Mouse (Mus musculus) CH12.LX (cell line): ENCODE results near the gene Lrrc55. TPM values are rescaled to one million over a fixed set of nuclear protein-coding genes. Genes with fewer than 3 reads are reported as not detected.

Experiments
- DNase-seq: peaks from one replicate; pipeline ENCODE4 v3.0.0-alpha.2; 2013; ENCODE audit errors: extremely low read depth
- H3K27ac ChIP-seq: 2 replicates; pipeline ENCODE4 v1.5.1; 2012; ENCODE audit warnings: low read depth, mild to moderate bottlenecking, control low read depth, moderate library complexity; ENCODE audit not compliant: insufficient read depth
- H3K27me3 ChIP-seq: replicated peaks from 2 replicates; pipeline ENCODE3; 2012; ENCODE audit warnings: inconsistent platforms
- H3K36me3 ChIP-seq, 2 experiments: replicated peaks in 1 of 2; 2 replicates each; pipeline versions ENCODE3 to v1.6.1; 2012; ENCODE audit warnings: inconsistent platforms in 1 of 2, low read length in 1 of 2, mild to moderate bottlenecking in 1 of 2, mixed read lengths in 1 of 2, moderate library complexity in 1 of 2; ENCODE audit not compliant: control insufficient read depth in 1 of 2, insufficient read depth in 1 of 2
- H3K4me1 ChIP-seq, 2 experiments: 2 replicates each; pipeline ENCODE4 v1.6.1; 2012; ENCODE audit warnings: inconsistent platforms in 1 of 2, moderate library complexity in 1 of 2; ENCODE audit not compliant: insufficient read depth in 2 of 2, control insufficient read depth in 1 of 2
- H3K4me2 ChIP-seq: 2 replicates; pipeline ENCODE4 v1.6.1; 2012; ENCODE audit warnings: low read depth, mild to moderate bottlenecking, control low read depth; ENCODE audit not compliant: poor library complexity, insufficient read depth, severe bottlenecking
- H3K4me3 ChIP-seq, 3 experiments: fragments of 150-350 bp in 1 of 3; sonication (generic) in 1 of 3; replicated peaks in 1 of 3; 2 replicates each; pipeline versions ENCODE3 to v1.5.1; 2011 to 2012; ENCODE audit warnings: low read depth in 2 of 3, low read length in 2 of 3, mild to moderate bottlenecking in 2 of 3, moderate library complexity in 2 of 3, control low read depth in 1 of 3, improper control_type of control experiment in 1 of 3, inconsistent platforms in 1 of 3, mixed read lengths in 1 of 3; ENCODE audit not compliant: poor library complexity in 1 of 3
- H3K79me2 ChIP-seq: replicated peaks from 2 replicates; pipeline ENCODE4 v1.6.1; 2012; ENCODE audit warnings: mild to moderate bottlenecking, moderate library complexity; ENCODE audit not compliant: control insufficient read depth, poor library complexity, insufficient read depth, severe bottlenecking; ENCODE audit errors: extremely low read depth
- H3K9ac ChIP-seq: 2 replicates; pipeline ENCODE4 v1.6.1; 2012; ENCODE audit warnings: low read depth, mild to moderate bottlenecking, control low read depth, moderate library complexity; ENCODE audit not compliant: insufficient read depth
- H3K9me3 ChIP-seq: replicated peaks from 2 replicates; pipeline ENCODE3; 2012; ENCODE audit warnings: low read length, inconsistent platforms, mixed read lengths
- CTCF ChIP-seq, 2 experiments: IDR thresholded peaks in 1 of 2; conservative IDR thresholded peaks in 1 of 2; 2 replicates each; pipeline ENCODE4 v1.5.1; 2011 to 2012; ENCODE audit warnings: low read depth in 2 of 2, low read length in 2 of 2, improper control_type of control experiment in 1 of 2, inconsistent platforms in 1 of 2, mild to moderate bottlenecking in 1 of 2, moderate library complexity in 1 of 2
- E2F4 ChIP-seq: IDR thresholded peaks from 2 replicates; pipeline ENCODE4 v1.6.1; 2011; ENCODE audit warnings: low read depth, low read length, improper control_type of control experiment; ENCODE audit not compliant: insufficient replicate concordance
- EP300 ChIP-seq: IDR thresholded peaks from 2 replicates; pipeline ENCODE4 v1.6.1; 2011; ENCODE audit warnings: low read length, improper control_type of control experiment
- GABPA ChIP-seq: IDR thresholded peaks from 2 replicates; pipeline ENCODE4 v1.6.1; 2012; ENCODE audit warnings: low read depth, low read length, improper control_type of control experiment, inconsistent platforms; ENCODE audit not compliant: insufficient replicate concordance
- HCFC1 ChIP-seq: IDR thresholded peaks from 2 replicates; pipeline ENCODE4 v1.6.1; 2012; ENCODE audit warnings: low read depth, mild to moderate bottlenecking, inconsistent platforms, low read length, improper control_type of control experiment
- JUND ChIP-seq: conservative IDR thresholded peaks from 2 replicates; pipeline ENCODE4 v1.6.1; 2011; ENCODE audit warnings: low read depth, low read length, improper control_type of control experiment
- MAZ ChIP-seq: IDR thresholded peaks from 2 replicates; pipeline ENCODE4 v1.6.1; 2012; ENCODE audit warnings: low read depth, mild to moderate bottlenecking, inconsistent platforms, low read length, improper control_type of control experiment, moderate library complexity
- MEF2A ChIP-seq: IDR thresholded peaks from 2 replicates; pipeline ENCODE4 v1.6.1; 2014; ENCODE audit warnings: low read depth, mild to moderate bottlenecking, inconsistent platforms, low read length, improper control_type of control experiment, borderline replicate concordance
- RAD21 ChIP-seq: IDR thresholded peaks from 2 replicates; pipeline ENCODE4 v1.6.1; 2011; ENCODE audit warnings: low read depth, mild to moderate bottlenecking, low read length, improper control_type of control experiment, moderate library complexity
- RCOR1 ChIP-seq: conservative IDR thresholded peaks from 2 replicates; pipeline ENCODE4 v1.6.1; 2012; ENCODE audit warnings: low read depth, mild to moderate bottlenecking, inconsistent platforms, low read length, improper control_type of control experiment
- SMC3 ChIP-seq: IDR thresholded peaks from 2 replicates; pipeline ENCODE4 v1.6.1; 2011; ENCODE audit warnings: low read depth, low read length, improper control_type of control experiment
- TCF12 ChIP-seq: IDR thresholded peaks from 2 replicates; pipeline ENCODE4 v1.6.1; 2014; ENCODE audit warnings: low read depth, mild to moderate bottlenecking, inconsistent platforms, low read length, improper control_type of control experiment
- UBTF ChIP-seq: IDR thresholded peaks from 2 replicates; pipeline ENCODE4 v1.6.1; 2012; ENCODE audit warnings: low read depth, mild to moderate bottlenecking, inconsistent platforms, low read length, improper control_type of control experiment, moderate library complexity
- ZKSCAN1 ChIP-seq: IDR thresholded peaks from 2 replicates; pipeline ENCODE4 v1.6.1; 2012; ENCODE audit warnings: low read depth, inconsistent platforms, low read length, improper control_type of control experiment, borderline replicate concordance
- dilution Hi-C: fragments of 300-500 bp; cut with MboI; formaldehyde crosslinking; loops from 2 replicates; pipeline ENCODE4 v1.14.3; 2020; ENCODE audit warnings: low sequenced_read_pairs; ENCODE audit not compliant: extremely low pct_unique_long_range_greater_than_20kb, extremely low pct_ligation_motif_present
- in situ Hi-C: fragments of 300-500 bp; cut with MboI; formaldehyde crosslinking; loops from 3 replicates; pipeline ENCODE4 v1.14.3; 2019; ENCODE audit warnings: low sequenced_read_pairs, low pct_ligation_motif_present, low pct_unique_long_range_greater_than_20kb, mixed read lengths
- polyA plus RNA-seq: library from polyadenylated mRNA; unstranded; fragments of >175 nt; gene quantifications from 2 replicates; pipeline ENCODE4 v1.2.1, GENCODE M21; 2012; ENCODE audit warnings: low read depth; ENCODE audit not compliant: insufficient read length
- total RNA-seq, 2 experiments: library from RNA; depleted of rRNA; stranded (reverse); fragments of 300-350 nt in 1 of 2; fragments of >200 nt in 1 of 2; gene quantifications; 2 replicates each; pipeline ENCODE4 v1.2.3; 2012 to 2014

The Lrrc55 gene
- total and polyA plus RNA-seq, 3 experiments: not detected

DNA sequence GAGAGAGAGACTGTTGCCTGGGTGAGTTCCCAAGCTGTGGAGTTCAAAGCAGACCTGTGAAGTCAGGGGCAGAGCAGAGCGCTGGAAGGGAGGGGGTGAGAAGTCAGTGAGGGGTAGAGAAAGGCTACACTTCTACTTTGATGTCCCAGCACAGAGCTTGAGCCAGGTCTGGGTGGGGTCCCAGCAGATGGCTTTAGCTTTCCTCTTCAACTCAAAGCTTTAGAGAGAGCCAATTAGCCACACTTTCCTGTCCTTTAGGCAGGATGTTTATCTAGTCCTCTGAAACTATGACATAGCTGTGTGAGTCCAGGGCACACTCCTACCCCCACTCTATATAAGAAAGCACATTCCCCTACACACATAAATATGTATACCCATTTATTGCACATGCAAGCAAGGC, 65.3 kb downstream of the Lrrc55 start (continued):
- TF ChIP-seq MEF2A: no peak
- no peak for TF ChIP-seq UBTF

DNA sequence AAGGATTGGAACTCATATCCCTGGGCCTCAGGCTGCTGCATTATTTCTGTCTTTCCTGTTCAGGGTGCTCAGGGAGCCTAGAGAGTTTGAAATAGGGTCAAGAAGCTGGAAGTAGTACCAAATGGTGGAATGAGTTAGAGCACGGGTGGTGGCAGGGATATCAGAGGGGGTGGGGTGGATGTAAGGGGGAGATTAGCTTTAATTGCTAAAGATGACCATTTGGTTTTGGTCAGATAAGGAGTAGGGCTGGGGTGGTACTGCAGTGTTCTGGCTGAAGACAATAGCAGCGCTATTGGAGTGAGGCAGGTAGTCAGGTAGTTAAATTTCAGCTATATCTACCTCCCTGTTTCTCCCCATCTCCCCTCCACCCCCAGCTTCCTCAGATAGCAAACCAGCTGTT, 65.8 kb downstream of the Lrrc55 start:
- no peaks in the 10 kb centered on the region for H3K36me3 ChIP-seq
- no peak for DNase-seq
- H3K4me3 ChIP-seq: no peak overlapping the region
- dilution Hi-C loops: no loop called here
- H3K27me3 ChIP-seq: peaks cover 57% of the 10 kb centered on the region
- H3K4me2 ChIP-seq: no peak overlapping the region
- TF ChIP-seq JUND (no peak), E2F4 (no peak), TCF12 (no peak), ZKSCAN1 (no peak), CTCF (conservative IDR thresholded peaks at IDR 0.05 in 1 of 2, IDR thresholded peaks at IDR 0.05 in 1 of 2; ENCODE audit: low read depth in 2 of 2, low read length in 2 of 2) (no peak)
- H3K27ac ChIP-seq: no peak overlapping the region
- H3K9ac ChIP-seq: no peak overlapping the region
- H3K79me2 ChIP-seq: no peaks in the 10 kb centered on the region
- no peaks in the 10 kb centered on the region for H3K4me1 ChIP-seq
- in situ Hi-C loops: no loop called here
- H3K9me3 ChIP-seq: no peaks in the 10 kb centered on the region

DNA sequence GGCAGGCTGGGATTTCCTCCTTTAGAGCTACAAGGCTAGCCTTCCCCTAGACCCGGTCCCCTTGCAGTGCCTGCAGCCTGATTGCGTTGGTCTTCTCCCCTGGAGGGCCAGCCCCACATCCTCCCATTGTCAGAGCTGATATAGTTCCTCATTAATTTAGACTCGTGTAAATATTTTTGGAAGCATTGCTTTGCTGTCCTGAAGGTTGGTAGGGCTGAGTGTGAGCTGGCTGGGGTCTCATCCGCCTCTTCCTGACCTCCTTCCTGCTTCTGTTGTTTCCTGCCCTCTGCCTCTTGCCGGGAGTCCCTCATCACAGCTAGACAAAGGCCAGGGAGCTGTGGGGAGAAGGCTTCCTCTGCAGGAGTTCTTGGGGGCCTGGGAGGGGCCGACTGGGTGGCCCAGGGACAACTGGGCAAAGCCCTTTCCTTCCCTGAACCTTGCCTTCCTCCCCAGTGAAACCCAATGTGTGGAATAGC, 67.5 kb downstream of the Lrrc55 start:
- no peak for TF ChIP-seq MAZ
- no peak for TF ChIP-seq RCOR1
- TF ChIP-seq EP300: no peak
- TF ChIP-seq, all 38 proteins: peak for 0
- H3K27me3 ChIP-seq: peaks cover 45% of the 10 kb centered on the region
- H3K4me2 ChIP-seq: no peak overlapping the region
- H3K9me3 ChIP-seq: no peaks in the 10 kb centered on the region
- H3K27ac ChIP-seq: no peak overlapping the region
- H3K9ac ChIP-seq: no peak overlapping the region
- H3K4me3 ChIP-seq: no peak overlapping the region
- dilution Hi-C loops: no loop called here
- in situ Hi-C loops: loop anchor here (10.0 kb wide), 1 partner anchor 435 kb away; no protein-coding TSS in a partner anchor
- no peaks in the 10 kb centered on the region for H3K36me3 ChIP-seq
- no peaks in the 10 kb centered on the region for H3K4me1 ChIP-seq
- H3K79me2 ChIP-seq: no peaks in the 10 kb centered on the region
- no peak for DNase-seq

DNA sequence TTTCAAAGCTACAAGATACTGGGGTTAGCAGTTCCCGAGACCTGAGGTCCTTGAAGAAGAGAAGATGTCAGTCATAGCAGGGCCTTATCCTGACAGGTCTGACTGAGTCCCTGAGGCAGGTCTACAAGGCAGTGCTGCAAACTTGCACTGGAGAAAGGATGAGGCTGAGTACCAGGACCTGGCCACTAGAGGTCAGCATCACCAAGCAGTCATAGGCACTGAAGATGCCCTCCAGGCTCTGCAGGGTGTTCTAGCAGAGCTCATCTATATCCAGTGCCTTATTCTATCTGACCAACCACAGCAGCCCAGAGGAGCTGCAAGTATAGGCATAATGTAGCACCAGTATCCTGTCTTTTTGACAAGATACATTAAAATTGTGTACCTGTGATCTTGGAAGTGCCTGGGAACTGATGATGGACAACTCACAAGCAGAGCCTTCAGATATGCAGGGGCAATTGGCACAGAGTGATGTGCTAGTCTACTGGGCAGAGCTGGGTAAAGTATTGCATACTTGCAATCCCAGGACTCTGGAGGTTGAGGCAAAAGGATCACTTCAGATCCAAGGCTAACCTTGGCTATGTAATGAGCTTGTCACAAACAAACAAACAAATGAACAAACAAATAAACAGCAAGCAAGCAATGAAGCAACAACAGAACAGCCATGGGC, 73.0 kb downstream of the Lrrc55 start:
- Histone ChIP-seq H3K79me2 (no peaks in the 10 kb centered on the region), H3K36me3 (no peaks in the 10 kb centered on the region), H3K27me3 (peaks cover 2% of the 10 kb centered on the region), H3K4me2 (no peak overlapping the region), H3K9me3 (no peaks in the 10 kb centered on the region), H3K27ac (no peak overlapping the region), H3K4me3 (no peak overlapping the region), H3K4me1 (no peaks in the 10 kb centered on the region), H3K9ac (no peak overlapping the region)
- DNase-seq: peak; percentile 59
- in situ Hi-C loops (loop anchor here (5.0 to 10.0 kb wide), 2 partner anchors 123 to 441 kb away; no protein-coding TSS in a partner anchor), dilution Hi-C loops (no loop called here)
- TF ChIP-seq HCFC1 (no peak), RAD21 (peak; percentile 69), GABPA (no peak), RCOR1 (no peak), SMC3 (peak; percentile 80), CTCF (conservative IDR thresholded peaks at IDR 0.05 in 1 of 2, IDR thresholded peaks at IDR 0.05 in 1 of 2; ENCODE audit: low read depth in 2 of 2, low read length in 2 of 2) (peak; percentile 84 to 86), JUND (no peak)
